Mouse (Mus musculus) kidney, postnatal 4 days (tissue): ENCODE data around the gene Tgfbrap1.

Experiments used
- DNase-seq, 2 experiments: peaks; one replicate each; pipeline ENCODE4 v3.0.0; 2021; ENCODE audit warnings: mixed read lengths in 2 of 2

The Tgfbrap1 gene

DNA sequence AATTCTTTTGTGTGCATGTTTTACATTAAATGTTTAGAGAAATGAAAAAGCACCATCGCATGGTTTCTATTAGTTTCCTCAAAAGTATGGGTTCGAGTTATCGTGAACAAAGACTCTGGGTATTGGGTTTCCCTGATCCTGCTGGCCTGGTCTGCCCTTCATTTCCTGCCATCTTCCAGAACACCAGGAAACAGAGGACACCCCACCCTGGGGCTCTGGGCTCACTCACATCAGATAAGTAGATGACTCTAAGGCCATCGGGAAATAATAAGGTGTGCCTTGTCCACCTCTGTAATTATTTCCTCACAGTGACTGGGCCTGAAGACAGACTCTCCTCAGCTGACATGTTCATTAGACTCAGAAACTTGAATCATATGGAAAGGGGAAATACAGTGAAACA, 88.0 kb downstream of the Tgfbrap1 start:
- no peak for DNase-seq

DNA sequence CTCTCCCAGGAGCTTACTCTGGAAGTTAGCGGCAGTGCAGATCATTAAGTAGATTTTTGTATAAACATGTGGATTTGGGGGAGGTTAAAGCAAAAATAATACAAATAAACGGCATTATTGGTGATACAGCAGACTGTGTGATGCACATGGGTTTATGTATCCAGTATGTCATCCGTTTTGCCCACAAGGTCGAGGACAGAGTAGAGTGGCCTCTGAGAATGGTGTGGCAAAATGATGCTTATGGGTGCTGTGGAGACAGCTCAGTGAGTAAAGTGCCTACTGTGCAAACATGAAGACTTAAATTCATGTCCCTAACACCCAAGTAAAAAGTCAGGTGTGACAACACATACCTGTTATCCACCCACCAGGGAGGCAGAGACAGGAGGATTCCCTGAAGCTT, 91.9 kb downstream of the Tgfbrap1 start:
- no peak for DNase-seq

DNA sequence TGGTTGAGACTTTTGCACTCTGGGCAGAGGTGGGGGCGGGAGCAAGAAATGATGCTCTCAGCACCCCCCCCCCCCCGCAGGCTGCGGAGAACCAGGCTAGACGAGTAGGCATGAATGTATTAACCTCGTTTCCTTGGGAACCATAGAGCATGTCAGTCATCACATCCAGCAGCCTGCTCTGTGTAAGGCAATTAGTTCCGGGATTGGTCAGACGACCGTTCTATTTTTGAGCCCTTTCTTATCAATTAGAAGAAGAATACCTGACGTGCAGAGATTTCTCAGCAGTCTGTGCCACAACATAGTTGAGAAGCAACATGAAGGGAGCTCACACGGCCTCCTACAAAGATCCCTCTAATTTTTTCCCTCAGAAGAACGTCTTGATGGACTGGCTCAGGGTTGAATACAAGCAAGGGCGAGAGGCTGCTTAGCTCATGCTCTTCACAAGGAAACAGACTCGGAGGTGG, 92.4 kb downstream of the Tgfbrap1 start:
- DNase-seq: peak in 1 of 2 experiments; percentile 10
